Mouse (Mus musculus): ENCODE measurements around the gene Pptc7. TPM values are rescaled to one million over a fixed set of nuclear protein-coding genes. Genes with fewer than 3 reads are reported as not detected.
"Not testable (repeated sequence)": the region's sequence is repeated elsewhere in the genome, so short reads cannot be mapped to it uniquely, and the experiment has no call there.

Pptc7 gene
- polyA plus RNA-seq, 1 experiment, result 18.7 TPM

DNA sequence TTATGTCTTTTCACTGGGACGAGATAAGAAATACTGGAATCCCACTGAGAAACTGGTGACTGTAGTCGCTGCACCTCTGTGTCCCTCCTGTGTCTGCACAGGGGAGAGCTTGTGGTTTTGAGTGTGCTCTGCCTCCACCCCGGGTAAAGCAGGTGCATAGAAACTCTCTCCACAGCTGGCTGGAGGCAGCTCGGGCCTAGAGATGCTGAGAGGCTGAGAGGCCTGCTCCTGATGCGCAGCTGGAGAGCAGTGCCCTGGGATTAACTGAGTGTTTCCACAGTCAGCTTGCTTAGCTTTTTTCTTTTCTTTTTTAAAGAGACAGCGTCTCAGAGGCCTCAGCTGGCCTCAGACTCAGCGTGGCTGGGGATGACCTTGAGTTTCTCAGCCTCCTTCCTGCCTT, 27.5 kb downstream of the Pptc7 start:
- H3K4me1 ChIP-seq (ENCODE audit: control insufficient read depth, insufficient read depth, low read length), result peaks cover under 1% of the 10 kb centered on the region
- H3K9ac ChIP-seq (ENCODE audit: low read depth, poor library complexity, severe bottlenecking), result no peak overlapping the region
- no peaks in the 10 kb centered on the region for H3K27me3 ChIP-seq (ENCODE audit: control insufficient read depth, insufficient read depth, low read length, poor library complexity, severe bottlenecking)
- H3K4me3 ChIP-seq (ENCODE audit: low read depth, low read length), result no peak overlapping the region
- H3K36me3 ChIP-seq (ENCODE audit: control insufficient read depth, insufficient read depth, low read length, poor library complexity, severe bottlenecking), result no peaks in the 10 kb centered on the region
- no peaks in the 10 kb centered on the region for H3K9me3 ChIP-seq (replicated peaks; ENCODE audit: control insufficient read depth, insufficient read depth, low read length, poor library complexity, severe bottlenecking)
- TF ChIP-seq EP300 (IDR thresholded peaks at IDR 0.05; ENCODE audit: insufficient read depth, low read depth, low read length) (no peak), POLR2A (IDR thresholded peaks at IDR 0.05; ENCODE audit: insufficient read depth, low read length) (no peak), CTCF (IDR thresholded peaks at IDR 0.05; ENCODE audit: low read depth, low read length) (no peak)
- no peak overlapping the region for H3K27ac ChIP-seq (ENCODE audit: insufficient read depth, low read length)

DNA sequence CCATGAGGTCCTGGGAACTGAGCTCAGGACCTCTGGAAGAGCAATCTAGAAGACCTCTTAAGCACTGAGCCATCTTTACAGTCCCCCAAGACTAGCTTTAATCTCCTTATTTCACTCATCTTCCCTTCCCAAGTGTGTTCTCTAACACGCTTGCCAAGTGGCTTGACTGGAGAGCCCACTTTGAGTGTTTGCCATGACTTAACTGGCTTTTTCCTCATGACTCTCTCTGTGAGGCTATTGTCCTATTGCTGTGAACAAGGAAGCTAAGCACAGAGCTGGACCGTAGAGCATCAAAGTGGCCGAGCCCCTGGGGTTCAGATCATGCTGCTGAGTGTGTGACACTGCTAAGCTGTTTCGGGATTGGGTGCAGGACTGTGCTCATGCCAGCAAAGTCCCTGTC, 28.2 kb downstream of the Pptc7 start:
- H3K9ac ChIP-seq (ENCODE audit: low read depth, poor library complexity, severe bottlenecking), result no peak overlapping the region
- H3K36me3 ChIP-seq (ENCODE audit: control insufficient read depth, insufficient read depth, low read length, poor library complexity, severe bottlenecking), result no peaks in the 10 kb centered on the region
- no peaks in the 10 kb centered on the region for H3K9me3 ChIP-seq (replicated peaks; ENCODE audit: control insufficient read depth, insufficient read depth, low read length, poor library complexity, severe bottlenecking)
- no peaks in the 10 kb centered on the region for H3K27me3 ChIP-seq (ENCODE audit: control insufficient read depth, insufficient read depth, low read length, poor library complexity, severe bottlenecking)
- TF ChIP-seq POLR2A (IDR thresholded peaks at IDR 0.05; ENCODE audit: insufficient read depth, low read length) (no peak), CTCF (IDR thresholded peaks at IDR 0.05; ENCODE audit: low read depth, low read length) (no peak)
- no peak overlapping the region for H3K4me3 ChIP-seq (ENCODE audit: low read depth, low read length)
- peaks cover 3% of the 10 kb centered on the region for H3K4me1 ChIP-seq (ENCODE audit: control insufficient read depth, insufficient read depth, low read length)
- H3K27ac ChIP-seq (ENCODE audit: insufficient read depth, low read length), result no peak overlapping the region

DNA sequence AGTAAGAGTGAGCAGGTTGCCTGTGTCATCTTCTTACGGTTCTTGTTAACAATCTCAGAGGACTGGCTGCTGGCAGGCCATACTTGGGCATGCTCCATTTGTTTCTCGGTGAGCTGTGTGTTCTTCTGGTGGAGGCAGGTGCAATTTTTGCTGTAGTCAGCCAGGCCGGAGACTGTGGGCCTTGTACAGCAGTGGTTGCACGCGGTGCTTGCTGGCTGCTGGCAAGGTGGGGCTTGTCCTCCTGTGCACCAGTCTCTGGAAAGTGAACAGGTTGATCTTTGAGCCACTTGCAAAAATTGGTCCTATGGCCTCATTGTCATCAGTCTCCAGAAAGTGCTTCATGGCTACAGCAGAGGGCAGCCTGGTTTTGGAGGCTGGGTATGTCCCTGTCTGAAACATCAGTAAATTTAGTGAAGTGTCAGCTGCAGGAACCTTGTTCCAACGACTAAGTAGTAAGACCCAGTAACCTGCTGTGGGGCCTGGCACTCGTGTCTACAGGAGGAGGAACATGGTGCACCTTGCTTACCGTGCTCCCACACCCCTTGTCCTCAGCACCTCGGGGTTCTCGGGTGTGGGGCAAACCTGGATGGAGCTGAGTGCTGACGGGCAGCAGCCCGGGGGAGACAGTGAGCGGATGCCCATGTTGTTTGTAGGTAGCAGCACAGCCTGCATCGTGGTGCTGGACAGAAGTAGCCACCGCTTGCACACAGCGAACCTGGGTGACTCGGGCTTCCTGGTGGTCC, 28.9 kb downstream of the Pptc7 start:
- Histone ChIP-seq H3K36me3 (ENCODE audit: control insufficient read depth, insufficient read depth, low read length, poor library complexity, severe bottlenecking) (no peaks in the 10 kb centered on the region), H3K9ac (ENCODE audit: low read depth, poor library complexity, severe bottlenecking) (no peak overlapping the region), H3K27me3 (ENCODE audit: control insufficient read depth, insufficient read depth, low read length, poor library complexity, severe bottlenecking) (no peaks in the 10 kb centered on the region), H3K9me3 (replicated peaks; ENCODE audit: control insufficient read depth, insufficient read depth, low read length, poor library complexity, severe bottlenecking) (no peaks in the 10 kb centered on the region), H3K4me3 (ENCODE audit: low read depth, low read length) (no peak overlapping the region), H3K4me1 (ENCODE audit: control insufficient read depth, insufficient read depth, low read length) (peaks cover 6% of the 10 kb centered on the region), H3K27ac (ENCODE audit: insufficient read depth, low read length) (no peak overlapping the region)
- TF ChIP-seq POLR2A (IDR thresholded peaks at IDR 0.05; ENCODE audit: insufficient read depth, low read length), result no peak

DNA sequence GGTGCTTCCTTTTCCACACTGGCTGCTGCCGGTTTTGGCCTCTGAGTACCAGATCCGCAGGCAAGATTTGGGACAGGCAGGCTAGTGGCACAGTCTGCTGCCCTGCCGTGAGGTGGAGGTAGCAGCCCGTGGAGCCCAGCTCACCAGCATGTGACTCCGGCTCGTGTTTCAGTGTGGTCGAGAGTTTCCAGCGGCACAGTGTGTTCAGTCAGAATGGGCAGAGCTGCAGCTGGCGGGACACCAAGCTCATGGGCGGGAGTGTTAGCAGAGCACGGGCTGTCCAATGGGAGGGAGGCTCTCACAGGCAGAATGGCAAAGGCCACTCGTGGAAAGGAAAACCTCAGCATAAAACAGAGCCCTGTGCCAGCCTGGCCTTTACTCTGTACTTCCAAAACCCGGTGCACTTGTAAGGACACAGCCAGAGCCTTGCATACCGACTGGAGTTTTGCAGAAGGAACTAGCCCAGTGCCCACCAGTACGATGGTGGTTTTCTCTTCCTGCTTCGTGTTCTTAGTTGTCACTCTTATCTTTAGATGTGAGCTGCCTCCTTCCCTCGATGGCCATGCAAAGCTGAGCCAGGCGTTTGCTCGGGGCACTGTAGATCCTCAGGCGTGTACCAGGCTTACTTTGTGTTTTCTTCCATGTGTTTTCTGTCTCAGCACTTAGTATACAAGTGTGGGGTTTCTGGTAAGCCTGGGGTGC, 31.0 kb downstream of the Pptc7 start:
- H3K9me3 ChIP-seq (replicated peaks; ENCODE audit: control insufficient read depth, insufficient read depth, low read length, poor library complexity, severe bottlenecking), result no peaks in the 10 kb centered on the region
- H3K4me1 ChIP-seq (ENCODE audit: control insufficient read depth, insufficient read depth, low read length), result peaks cover 6% of the 10 kb centered on the region
- no peak overlapping the region for H3K27ac ChIP-seq (ENCODE audit: insufficient read depth, low read length)
- no peak for TF ChIP-seq EP300 (IDR thresholded peaks at IDR 0.05; ENCODE audit: insufficient read depth, low read depth, low read length)
- TF ChIP-seq POLR2A (IDR thresholded peaks at IDR 0.05; ENCODE audit: insufficient read depth, low read length), result no peak
- no peak for TF ChIP-seq CTCF (IDR thresholded peaks at IDR 0.05; ENCODE audit: low read depth, low read length)
- no peaks in the 10 kb centered on the region for H3K27me3 ChIP-seq (ENCODE audit: control insufficient read depth, insufficient read depth, low read length, poor library complexity, severe bottlenecking)
- no peaks in the 10 kb centered on the region for H3K36me3 ChIP-seq (ENCODE audit: control insufficient read depth, insufficient read depth, low read length, poor library complexity, severe bottlenecking)
- no peak overlapping the region for H3K4me3 ChIP-seq (ENCODE audit: low read depth, low read length)
- H3K9ac ChIP-seq (ENCODE audit: low read depth, poor library complexity, severe bottlenecking), result no peak overlapping the region

DNA sequence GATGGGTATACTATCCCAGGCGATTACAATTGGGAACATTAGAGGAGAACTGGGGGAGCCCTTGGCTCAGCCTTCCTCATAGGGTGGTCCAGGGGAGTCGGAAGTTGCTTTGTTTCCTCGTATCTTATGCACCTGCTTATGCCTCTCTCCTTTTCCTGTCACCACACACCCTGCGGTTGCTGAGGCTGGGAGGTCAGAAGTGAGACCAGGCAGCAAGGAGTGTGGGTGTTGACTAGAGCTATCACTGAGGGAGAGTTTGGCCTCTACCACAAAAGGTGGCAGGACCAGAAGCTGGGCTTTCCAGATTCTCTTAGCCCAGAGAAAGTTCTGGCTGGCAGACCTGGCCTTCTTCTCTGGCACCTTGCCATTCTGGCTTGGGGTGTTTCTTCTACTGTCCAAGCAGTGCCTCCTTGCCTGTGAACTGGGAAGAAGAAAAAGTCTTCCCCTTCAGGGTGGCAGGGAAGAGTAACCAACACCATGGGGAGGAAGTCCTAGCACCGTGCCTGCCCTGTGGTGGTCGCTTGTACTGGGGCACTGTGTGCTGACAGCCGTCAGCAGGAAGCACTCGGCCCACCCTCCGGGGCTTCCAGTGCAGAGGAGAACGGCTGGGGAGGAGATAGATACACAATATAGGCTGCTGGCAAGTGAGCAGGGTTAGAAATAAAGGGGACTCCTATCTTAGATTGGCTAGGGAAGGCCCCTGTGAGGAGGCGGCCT, 33.3 kb downstream of the Pptc7 start:
- H3K27me3 ChIP-seq (ENCODE audit: control insufficient read depth, insufficient read depth, low read length, poor library complexity, severe bottlenecking), result no peaks in the 10 kb centered on the region
- TF ChIP-seq EP300 (IDR thresholded peaks at IDR 0.05; ENCODE audit: insufficient read depth, low read depth, low read length) (no peak), CTCF (IDR thresholded peaks at IDR 0.05; ENCODE audit: low read depth, low read length) (no peak), POLR2A (IDR thresholded peaks at IDR 0.05; ENCODE audit: insufficient read depth, low read length) (no peak)
- no peak overlapping the region for H3K4me3 ChIP-seq (ENCODE audit: low read depth, low read length)
- 0 out of 2 replicates have a peak, but pooled peaks cover under 1% of the 10 kb centered on the region for H3K36me3 ChIP-seq (ENCODE audit: control insufficient read depth, insufficient read depth, low read length, poor library complexity, severe bottlenecking)
- no peak overlapping the region for H3K9ac ChIP-seq (ENCODE audit: low read depth, poor library complexity, severe bottlenecking)
- peak overlapping the region; percentile 90; the same call in 1 of the 2 replicates for H3K27ac ChIP-seq (ENCODE audit: insufficient read depth, low read length)
- peaks cover 6% of the 10 kb centered on the region for H3K4me1 ChIP-seq (ENCODE audit: control insufficient read depth, insufficient read depth, low read length)
- no peaks in the 10 kb centered on the region for H3K9me3 ChIP-seq (replicated peaks; ENCODE audit: control insufficient read depth, insufficient read depth, low read length, poor library complexity, severe bottlenecking)

DNA sequence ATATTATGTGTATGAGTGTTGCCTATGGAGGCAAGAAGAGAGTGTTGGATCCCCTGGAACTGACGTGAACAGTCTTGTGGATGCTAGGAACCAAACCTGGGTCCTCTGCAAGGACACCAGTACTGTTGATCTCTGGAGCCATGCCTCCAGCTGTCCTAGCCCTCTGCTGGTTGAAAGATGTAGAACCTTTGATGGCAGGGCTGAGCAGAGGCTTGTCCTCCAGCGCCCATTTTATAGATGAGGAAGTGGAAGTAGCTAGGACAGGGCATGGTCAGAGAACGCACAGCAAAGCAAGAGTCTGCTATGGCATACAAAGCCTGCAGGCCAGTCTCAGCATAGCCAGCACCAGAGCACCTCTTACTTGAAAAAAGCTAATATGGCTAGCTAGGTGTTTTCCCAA, 33.9 kb downstream of the Pptc7 start:
- H3K4me3 ChIP-seq (ENCODE audit: low read depth, low read length), result no peak overlapping the region
- peak overlapping the region; percentile 90 for H3K27ac ChIP-seq (ENCODE audit: insufficient read depth, low read length)
- H3K9ac ChIP-seq (ENCODE audit: low read depth, poor library complexity, severe bottlenecking), result no peak overlapping the region
- TF ChIP-seq POLR2A (IDR thresholded peaks at IDR 0.05; ENCODE audit: insufficient read depth, low read length) (no peak), CTCF (IDR thresholded peaks at IDR 0.05; ENCODE audit: low read depth, low read length) (peak; percentile 38)
- H3K36me3 ChIP-seq (ENCODE audit: control insufficient read depth, insufficient read depth, low read length, poor library complexity, severe bottlenecking), result 0 out of 2 replicates have a peak, but pooled peaks cover 4% of the 10 kb centered on the region
- H3K9me3 ChIP-seq (replicated peaks; ENCODE audit: control insufficient read depth, insufficient read depth, low read length, poor library complexity, severe bottlenecking), result no peaks in the 10 kb centered on the region
- no peaks in the 10 kb centered on the region for H3K27me3 ChIP-seq (ENCODE audit: control insufficient read depth, insufficient read depth, low read length, poor library complexity, severe bottlenecking)
- H3K4me1 ChIP-seq (ENCODE audit: control insufficient read depth, insufficient read depth, low read length), result peaks cover 6% of the 10 kb centered on the region

DNA sequence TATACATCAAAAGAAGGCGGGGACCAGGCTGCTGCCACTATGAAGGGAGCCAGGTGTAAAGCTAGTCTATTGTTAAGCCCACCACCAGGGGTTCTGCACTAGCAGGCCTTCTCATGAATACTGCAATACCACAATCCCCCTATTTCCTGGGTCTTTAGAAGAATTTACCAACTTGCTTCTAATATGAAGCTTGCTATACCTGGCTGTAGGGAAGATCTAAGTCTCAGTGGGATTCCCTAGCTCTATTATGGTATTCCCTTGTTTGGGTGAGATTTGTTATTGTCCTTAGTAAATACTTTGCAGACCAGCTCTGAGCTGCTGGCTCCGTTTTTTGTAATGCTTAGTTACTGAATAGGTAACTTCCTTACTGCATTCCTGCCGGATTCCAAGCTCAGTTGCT, 34.8 kb downstream of the Pptc7 start:
- not testable (repeated sequence) for H3K9me3 ChIP-seq (replicated peaks; ENCODE audit: control insufficient read depth, insufficient read depth, low read length, poor library complexity, severe bottlenecking); H3K4me1 ChIP-seq (ENCODE audit: control insufficient read depth, insufficient read depth, low read length); H3K36me3 ChIP-seq (ENCODE audit: control insufficient read depth, insufficient read depth, low read length, poor library complexity, severe bottlenecking); H3K27me3 ChIP-seq (ENCODE audit: control insufficient read depth, insufficient read depth, low read length, poor library complexity, severe bottlenecking); H3K4me3 ChIP-seq (ENCODE audit: low read depth, low read length); H3K9ac ChIP-seq (ENCODE audit: low read depth, poor library complexity, severe bottlenecking)
- H3K27ac ChIP-seq (ENCODE audit: insufficient read depth, low read length), result peak overlapping the region; percentile 90

All from ES-Bruce4 (cell line).